8 mouse cellular contexts compared by ENCODE assay signal in the genomic region with DNA sequence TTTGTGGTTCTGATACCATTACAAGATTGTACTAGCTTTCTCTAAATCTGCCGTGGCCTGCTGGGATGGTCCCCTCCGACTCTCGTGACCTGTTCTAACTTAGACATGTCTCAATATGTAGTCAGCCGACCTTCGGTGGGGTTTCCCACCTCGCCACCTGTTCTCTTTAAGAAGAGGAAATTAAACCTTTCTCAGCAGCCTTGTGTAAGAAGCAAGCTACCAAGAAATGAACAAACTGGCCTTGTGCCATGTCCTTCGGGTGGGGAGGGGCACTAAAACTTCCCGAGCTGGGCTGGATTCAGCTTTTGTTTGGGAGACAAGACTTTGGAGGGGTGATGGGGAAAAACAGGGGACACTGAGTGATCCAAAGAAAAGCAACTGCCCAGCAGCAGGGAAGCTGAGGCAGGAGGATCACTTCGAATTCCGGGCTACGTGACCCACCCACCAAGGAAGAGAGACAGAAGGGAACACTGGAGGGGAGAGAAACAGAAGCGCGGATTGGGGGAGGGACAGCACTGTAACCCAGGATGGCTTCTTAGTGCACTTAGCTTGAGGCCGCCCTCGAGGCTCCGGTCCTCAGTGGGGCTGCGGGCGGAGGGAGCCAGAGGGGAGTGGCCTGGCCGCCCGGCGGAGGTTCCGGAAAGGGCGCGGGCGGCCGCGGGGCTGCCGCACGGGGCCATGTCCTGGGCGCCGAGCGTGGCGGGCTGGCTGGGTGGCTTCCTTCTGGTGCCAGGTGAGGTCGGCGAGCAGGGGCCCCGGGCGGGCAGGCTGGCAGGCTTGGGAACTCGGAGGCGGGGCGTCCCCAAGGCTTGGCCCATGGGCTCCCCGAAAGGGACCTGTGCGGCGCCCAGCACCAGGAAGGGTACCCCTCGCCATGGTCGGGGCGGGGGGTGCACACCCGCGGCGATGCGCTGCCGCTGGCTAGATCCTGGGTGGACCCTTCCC. TPM values are rescaled to one million over a fixed set of nuclear protein-coding genes. Genes with fewer than 3 reads are reported as not detected.
DNase-seq lines count a peak whose midpoint lies in the region; ATAC-seq and TF ChIP-seq lines count a peak whose summit lies in the region.

A gene (plus strand): TSS at position 525 of the 945 bp plus-strand sequence.

- 5% methylated on average over 51 of the region's 51 CpGs for WGBS in forebrain, embryonic 14.5 days
- 4% methylated on average over 44 of the region's 51 CpGs for WGBS in heart, postnatal 0 days
- 4% methylated on average over 51 of the region's 51 CpGs for WGBS in lung, embryonic 14.5 days
- WGBS in neural tube, embryonic 15.5 days, result 6% methylated on average over 50 of the region's 51 CpGs

- peak within 1 kb of the TSS; percentile 84 for H3K4me3 ChIP-seq in E14TG2a.4 (replicated peaks; ENCODE audit: low read length)
- peak within 1 kb of the TSS; percentile 58 for H3K4me3 ChIP-seq in forebrain, embryonic 14.5 days (ENCODE audit: low read depth, low read length)
- H3K4me3 ChIP-seq in heart, postnatal 0 days (ENCODE audit: low read depth, low read length), result peak within 1 kb of the TSS; percentile 66
- peak within 1 kb of the TSS; percentile 74 for H3K4me3 ChIP-seq in lung, embryonic 14.5 days (ENCODE audit: low read depth, low read length)
- peak within 1 kb of the TSS; percentile 69 for H3K4me3 ChIP-seq in neural tube, embryonic 15.5 days (replicated peaks)

- H3K9me3 ChIP-seq in E14TG2a.4 (ENCODE audit: low read length), result no peaks in the 10 kb centered on the region
- H3K9me3 ChIP-seq in forebrain, embryonic 14.5 days (replicated peaks; ENCODE audit: control insufficient read depth, low read length), result no peaks in the 10 kb centered on the region
- no peaks in the 10 kb centered on the region for H3K9me3 ChIP-seq in heart, postnatal 0 days (replicated peaks; ENCODE audit: control insufficient read depth, low read length)
- H3K9me3 ChIP-seq in lung, embryonic 14.5 days (ENCODE audit: low read depth, low read length), result no peaks in the 10 kb centered on the region
- H3K9me3 ChIP-seq in neural tube, embryonic 15.5 days (replicated peaks), result no peaks in the 10 kb centered on the region

- H3K9ac ChIP-seq in forebrain, embryonic 14.5 days (ENCODE audit: low read length), result peak within 1 kb of the TSS; percentile 75
- peak within 1 kb of the TSS; percentile 75 for H3K9ac ChIP-seq in heart, postnatal 0 days (replicated peaks; ENCODE audit: low read depth, low read length)
- H3K9ac ChIP-seq in lung, embryonic 14.5 days, result peak within 1 kb of the TSS; percentile 79
- peak within 1 kb of the TSS; percentile 72 for H3K9ac ChIP-seq in neural tube, embryonic 15.5 days (replicated peaks)

- H3K4me2 ChIP-seq in forebrain, embryonic 14.5 days (ENCODE audit: low read length), result peak within 1 kb of the TSS; percentile 98
- peak within 1 kb of the TSS; percentile 66 for H3K4me2 ChIP-seq in heart, postnatal 0 days (ENCODE audit: low read depth, low read length)
- H3K4me2 ChIP-seq in lung, embryonic 14.5 days, result peak within 1 kb of the TSS; percentile 90
- peak within 1 kb of the TSS; percentile 99 for H3K4me2 ChIP-seq in neural tube, embryonic 15.5 days

- no peaks in the 10 kb centered on the region for H3K36me3 ChIP-seq in E14TG2a.4 (ENCODE audit: insufficient read depth, low read length)
- H3K36me3 ChIP-seq in forebrain, embryonic 14.5 days (ENCODE audit: control insufficient read depth, insufficient read depth, low read length), result peaks cover 10% of the 10 kb centered on the region; the same call in 1 of the 2 replicates
- H3K36me3 ChIP-seq in heart, postnatal 0 days (replicated peaks; ENCODE audit: control insufficient read depth, insufficient read depth, low read length), result peaks cover 25% of the 10 kb centered on the region
- H3K36me3 ChIP-seq in lung, embryonic 14.5 days (ENCODE audit: insufficient read depth), result peaks cover 23% of the 10 kb centered on the region
- H3K36me3 ChIP-seq in neural tube, embryonic 15.5 days, result peaks cover 9% of the 10 kb centered on the region

- TF ChIP-seq EP300 in heart, postnatal 0 days (IDR thresholded peaks at IDR 0.05; ENCODE audit: low read depth), result no peak

- H3K27me3 ChIP-seq in E14TG2a.4 (ENCODE audit: insufficient read depth, low read length), result peaks cover 43% of the 10 kb centered on the region
- H3K27me3 ChIP-seq in forebrain, embryonic 14.5 days (replicated peaks; ENCODE audit: control insufficient read depth, insufficient read depth, low read length), result no peaks in the 10 kb centered on the region
- no peaks in the 10 kb centered on the region for H3K27me3 ChIP-seq in heart, postnatal 0 days (ENCODE audit: control insufficient read depth, insufficient read depth, low read length)
- no peaks in the 10 kb centered on the region for H3K27me3 ChIP-seq in lung, embryonic 14.5 days (ENCODE audit: insufficient read depth, low read length)
- no peaks in the 10 kb centered on the region for H3K27me3 ChIP-seq in neural tube, embryonic 15.5 days (replicated peaks)

- DNase-seq in c-Kit-positive CD71-positive TER-119-positive erythroid progenitor cells, embryonic 14.5 days (ENCODE audit: low spot score), result peak; percentile 64
- peak; percentile 53 for DNase-seq in forebrain, embryonic 14.5 days (ENCODE audit: low spot score)
- peak; percentile 73 for DNase-seq in heart, postnatal 0 days (ENCODE audit: low spot score)
- DNase-seq in kidney, postnatal 36 days, result peak; percentile 83 to 89
- DNase-seq in lung, embryonic 14.5 days, result peak; percentile 83
- peak; percentile 65 to 70 for DNase-seq in thymus, adult 18-20 months

- peak; percentile 80 for ATAC-seq in forebrain, embryonic 14.5 days
- peak; percentile 85 for ATAC-seq in heart, postnatal 0 days (ENCODE audit: insufficient read depth, low read depth)
- peak; percentile 88 for ATAC-seq in lung, embryonic 14.5 days (ENCODE audit: insufficient read depth)
- peak; percentile 72 for ATAC-seq in neural tube, embryonic 15.5 days (ENCODE audit: low FRiP score)

- H3K27ac ChIP-seq in forebrain, embryonic 14.5 days (ENCODE audit: low read depth, low read length), result no peak within 1 kb of the TSS; the same call in 1 of the 2 replicates
- peak within 1 kb of the TSS; percentile 89 for H3K27ac ChIP-seq in heart, postnatal 0 days (ENCODE audit: low read depth)
- peak within 1 kb of the TSS; percentile 71 for H3K27ac ChIP-seq in lung, embryonic 14.5 days (ENCODE audit: low read depth)
- peak within 1 kb of the TSS; percentile 74 for H3K27ac ChIP-seq in neural tube, embryonic 15.5 days (replicated peaks)

- no peak for TF ChIP-seq CTCF in E14TG2a.4 (conservative IDR thresholded peaks at IDR 0.05; ENCODE audit: low read length)
- no peak for TF ChIP-seq CTCF in heart, postnatal 0 days (IDR thresholded peaks at IDR 0.05; ENCODE audit: low read depth)
- no peak for TF ChIP-seq CTCF in lung, embryonic 14.5 days (IDR thresholded peaks at IDR 0.05; ENCODE audit: low read depth)

- H3K4me1 ChIP-seq in E14TG2a.4 (replicated peaks; ENCODE audit: low read depth, low read length), result peaks cover 17% of the 10 kb centered on the region
- H3K4me1 ChIP-seq in forebrain, embryonic 14.5 days (ENCODE audit: control insufficient read depth, insufficient read depth, low read length), result peaks cover 4% of the 10 kb centered on the region; the same call in 1 of the 2 replicates
- H3K4me1 ChIP-seq in heart, postnatal 0 days (ENCODE audit: control insufficient read depth, insufficient read depth), result peaks cover 20% of the 10 kb centered on the region
- H3K4me1 ChIP-seq in lung, embryonic 14.5 days (ENCODE audit: insufficient read depth), result no peaks in the 10 kb centered on the region
- peaks cover 18% of the 10 kb centered on the region for H3K4me1 ChIP-seq in neural tube, embryonic 15.5 days

RNA-seq across cellular contexts. Expression of the gene that starts here (rescaled TPM):
- 7.7 and 10.5 TPM in 2 replicates for polyA plus RNA-seq in forebrain, embryonic 14.5 days (2014; fragmentation: Nextera tagmentation; extraction: Ambion mirVana)
- 44.4 and 63.3 TPM in 2 replicates for total RNA-seq in heart, postnatal 0 days (2014; rRNA removed; ENCODE audit: low replicate concordance)
- polyA plus RNA-seq in heart, postnatal 0 days (2015; fragmentation: Nextera tagmentation; extraction: Ambion mirVana), result 89.0 and 99.4 TPM in 2 replicates
- polyA plus RNA-seq in lung, embryonic 14.5 days (2014; fragmentation: Nextera tagmentation; extraction: Ambion mirVana), result 32.8 and 36.4 TPM in 2 replicates
- polyA plus RNA-seq in neural tube, embryonic 15.5 days (2015; fragmentation: Nextera tagmentation; extraction: Ambion mirVana), result 14.4 and 26.5 TPM in 2 replicates
